Mouse (Mus musculus) small intestine, adult 2 months (tissue): ENCODE data around the gene Ap3b1.

Experiments used
- CTCF ChIP-seq: fragments of 200-500 bp; IDR thresholded peaks from 2 replicates; pipeline ENCODE4 v1.5.1; 2012; ENCODE audit warnings: low read depth, mild to moderate bottlenecking, control low read depth, inconsistent platforms, low read length, moderate library complexity, mixed read lengths; ENCODE audit not compliant: insufficient replicate concordance, insufficient read length; ENCODE audit errors: extremely low read depth
- POLR2A ChIP-seq: fragments of 200-500 bp; IDR thresholded peaks from 2 replicates; pipeline ENCODE4 v1.6.1; 2012; ENCODE audit warnings: low read depth, mild to moderate bottlenecking, control low read depth, inconsistent platforms, low read length, moderate library complexity

- TF ChIP-seq CTCF (no peak), POLR2A (no peak)
These were observed 154.5 kb downstream of the Ap3b1 start for GRCm38 (mm10) chr13:94513157-94513767.
